Mouse (Mus musculus): ENCODE results near the gene Zfp36. TPM values are rescaled to one million over a fixed set of nuclear protein-coding genes. Genes with fewer than 3 reads are reported as not detected.
"Not testable (repeated sequence)": the region's sequence is repeated elsewhere in the genome, so short reads cannot be mapped to it uniquely, and the experiment has no call there.

The Zfp36 gene
- polyA plus RNA-seq, 1 experiment from 2014 or later = 4.5 TPM

- 97% methylated on average over 4 of the region's 4 CpGs for WGBS
- H3K4me3 ChIP-seq = no peak overlapping the region
- H3K27me3 ChIP-seq = no peaks in the 10 kb centered on the region
- no peak overlapping the region for H3K27ac ChIP-seq
- no peak overlapping the region for H3K4me2 ChIP-seq
- H3K36me3 ChIP-seq (ENCODE audit: poor library complexity, severe bottlenecking) = peaks cover 63% of the 10 kb centered on the region
- H3K9me3 ChIP-seq (replicated peaks) = no peaks in the 10 kb centered on the region
- peaks cover 22% of the 10 kb centered on the region for H3K4me1 ChIP-seq
- no peak overlapping the region for H3K9ac ChIP-seq
- no peak for ATAC-seq
These were observed 15.4 kb upstream of the Zfp36 start for GRCm38 (mm10) chr7:28395425-28395824.

DNA sequence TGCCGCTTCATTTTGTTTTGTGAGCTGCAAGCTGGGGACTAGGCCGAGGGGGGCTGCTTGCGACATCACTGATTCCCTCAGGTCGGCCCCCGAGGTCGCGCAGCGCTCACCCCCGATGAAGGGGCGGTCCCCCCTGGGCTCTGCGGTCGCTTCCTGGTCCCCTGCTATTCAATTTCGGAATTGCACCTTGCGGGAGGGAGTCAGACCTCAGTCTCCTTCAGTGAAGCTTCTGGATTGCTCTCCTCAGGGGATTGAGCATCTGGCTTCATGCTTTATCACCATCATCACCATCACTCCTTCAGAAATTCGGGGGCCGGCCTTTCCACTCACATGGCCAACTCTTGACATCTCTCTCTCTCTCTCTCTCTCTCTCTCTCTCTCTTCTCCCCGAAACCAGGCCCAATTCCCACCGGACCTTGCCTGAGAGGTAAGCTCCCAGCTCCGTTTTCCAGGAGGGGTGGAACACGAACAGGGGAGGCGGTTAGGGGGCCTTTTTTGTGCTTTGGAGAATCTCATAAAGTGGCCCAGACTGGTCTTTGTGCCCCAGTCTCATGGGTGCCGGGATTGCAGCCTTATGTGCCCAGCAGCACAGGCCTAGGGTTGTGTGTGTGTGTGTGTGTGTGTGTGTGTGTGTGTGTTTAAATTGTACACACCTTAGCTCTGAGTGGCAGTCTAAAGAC lies 13.4 kb upstream of the Zfp36 start:
- 6% methylated on average over 22 of the region's 22 CpGs for WGBS
- H3K27me3 ChIP-seq = no peaks in the 10 kb centered on the region

GRCm38 (mm10) chr7:28392429-28393271 lies 12.6 kb upstream of the Zfp36 start, which contains the start of the genes Med29 and Paf1:
TSS of gene Med29 (minus strand) at chr7:28392708.
TSS of gene Paf1 (plus strand) at chr7:28392951.
- Histone ChIP-seq H3K36me3 (ENCODE audit: poor library complexity, severe bottlenecking) (peaks cover 63% of the 10 kb centered on the region), H3K9ac (peak within 1 kb of the TSS; percentile 90), H3K27ac (peak within 1 kb of the TSS; percentile 75), H3K4me1 (peaks cover 22% of the 10 kb centered on the region), H3K4me3 (peak within 1 kb of the TSS; percentile 91), H3K4me2 (peak within 1 kb of the TSS; percentile 92), H3K9me3 (replicated peaks) (no peaks in the 10 kb centered on the region), H3K27me3 (no peaks in the 10 kb centered on the region)
- ATAC-seq = peak; percentile 99
- WGBS = under 1% methylated on average over 56 of the region's 58 CpGs

More for the DNA sequence above, 13.4 kb upstream of the Zfp36 start:
- peak overlapping the region; percentile 92 for H3K4me2 ChIP-seq
- peaks cover 22% of the 10 kb centered on the region for H3K4me1 ChIP-seq
- ATAC-seq = no peak
- peak overlapping the region; percentile 90 for H3K9ac ChIP-seq
- H3K27ac ChIP-seq = peak overlapping the region; percentile 75
- H3K9me3 ChIP-seq (replicated peaks) = no peaks in the 10 kb centered on the region
- H3K4me3 ChIP-seq = peak overlapping the region; percentile 91
- H3K36me3 ChIP-seq (ENCODE audit: poor library complexity, severe bottlenecking) = peaks cover 63% of the 10 kb centered on the region

GRCm38 (mm10) chr7:28390331-28390730 lies 10.3 kb upstream of the Zfp36 start:
- Histone ChIP-seq H3K27me3 (no peaks in the 10 kb centered on the region), H3K36me3 (ENCODE audit: poor library complexity, severe bottlenecking) (peaks cover 59% of the 10 kb centered on the region), H3K4me2 (no peak overlapping the region), H3K9me3 (replicated peaks) (no peaks in the 10 kb centered on the region), H3K27ac (no peak overlapping the region), H3K9ac (no peak overlapping the region), H3K4me1 (peaks cover 22% of the 10 kb centered on the region), H3K4me3 (no peak overlapping the region)
- no peak for ATAC-seq
- WGBS = 100% methylated on average over 3 of the region's 3 CpGs

GRCm38 (mm10) chr7:28387384-28387783 lies 7.3 kb upstream of the Zfp36 start:
- WGBS = 87% methylated on average over 7 of the region's 7 CpGs
- ATAC-seq = not testable (repeated sequence)
- peaks cover 19% of the 10 kb centered on the region for H3K4me1 ChIP-seq

GRCm38 (mm10) chr7:28386877-28387276 lies 6.8 kb upstream of the Zfp36 start:
- H3K9ac ChIP-seq; H3K4me3 ChIP-seq; H3K27ac ChIP-seq; ATAC-seq; H3K4me2 ChIP-seq; H3K27me3 ChIP-seq; H3K9me3 ChIP-seq (replicated peaks): not testable (repeated sequence)
- WGBS = 83% methylated on average over 6 of the region's 6 CpGs
- H3K36me3 ChIP-seq (ENCODE audit: poor library complexity, severe bottlenecking) = peaks cover 51% of the 10 kb centered on the region
- peaks cover 24% of the 10 kb centered on the region for H3K4me1 ChIP-seq

More at GRCm38 (mm10) chr7:28387384-28387783, 7.3 kb upstream of the Zfp36 start:
- H3K36me3 ChIP-seq (ENCODE audit: poor library complexity, severe bottlenecking) = peaks cover 51% of the 10 kb centered on the region
- H3K27me3 ChIP-seq; H3K4me2 ChIP-seq; H3K27ac ChIP-seq; H3K9ac ChIP-seq; H3K4me3 ChIP-seq; H3K9me3 ChIP-seq (replicated peaks): not testable (repeated sequence)

DNA sequence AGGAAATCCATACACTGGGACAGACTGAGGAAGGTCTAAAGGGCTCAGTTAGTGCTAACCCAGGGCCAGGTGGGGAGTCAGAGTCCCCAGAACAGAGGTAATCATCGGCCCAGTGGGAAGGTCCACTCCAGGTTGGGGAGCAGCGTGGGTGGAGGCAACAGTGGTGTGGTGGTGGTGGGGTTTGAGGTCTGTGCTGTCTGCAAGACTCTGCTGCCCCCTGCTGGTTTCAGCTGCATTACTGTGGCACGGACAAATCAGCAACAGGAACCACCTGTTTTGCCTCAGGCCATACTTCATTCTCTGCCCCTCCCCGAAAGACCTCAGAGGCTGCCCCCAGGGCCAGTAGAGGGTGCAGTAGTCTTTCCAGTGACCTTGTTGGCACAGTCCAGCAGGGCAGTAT lies 6.4 kb upstream of the Zfp36 start:
- no peak overlapping the region for H3K27ac ChIP-seq
- ATAC-seq = peak; percentile 81

GRCm38 (mm10) chr7:28386007-28386406 lies 6.0 kb upstream of the Zfp36 start:
- Histone ChIP-seq H3K9ac (no peak overlapping the region), H3K27me3 (0 out of 2 replicates have a peak, but pooled peaks cover under 1% of the 10 kb centered on the region), H3K4me3 (no peak overlapping the region), H3K9me3 (replicated peaks) (no peaks in the 10 kb centered on the region), H3K36me3 (ENCODE audit: poor library complexity, severe bottlenecking) (peaks cover 51% of the 10 kb centered on the region), H3K4me2 (no peak overlapping the region), H3K27ac (no peak overlapping the region), H3K4me1 (peaks cover 24% of the 10 kb centered on the region)
- 86% methylated on average over 7 of the region's 7 CpGs for WGBS
- ATAC-seq = no peak

More for the DNA sequence above, 6.4 kb upstream of the Zfp36 start:
- no peaks in the 10 kb centered on the region for H3K27me3 ChIP-seq
- H3K36me3 ChIP-seq (ENCODE audit: poor library complexity, severe bottlenecking) = peaks cover 51% of the 10 kb centered on the region
- H3K4me1 ChIP-seq = peaks cover 24% of the 10 kb centered on the region
- no peak overlapping the region for H3K9ac ChIP-seq
- H3K9me3 ChIP-seq (replicated peaks) = no peaks in the 10 kb centered on the region
- no peak overlapping the region for H3K4me2 ChIP-seq
- WGBS = 22% methylated on average over 4 of the region's 4 CpGs
- no peak overlapping the region for H3K4me3 ChIP-seq

DNA sequence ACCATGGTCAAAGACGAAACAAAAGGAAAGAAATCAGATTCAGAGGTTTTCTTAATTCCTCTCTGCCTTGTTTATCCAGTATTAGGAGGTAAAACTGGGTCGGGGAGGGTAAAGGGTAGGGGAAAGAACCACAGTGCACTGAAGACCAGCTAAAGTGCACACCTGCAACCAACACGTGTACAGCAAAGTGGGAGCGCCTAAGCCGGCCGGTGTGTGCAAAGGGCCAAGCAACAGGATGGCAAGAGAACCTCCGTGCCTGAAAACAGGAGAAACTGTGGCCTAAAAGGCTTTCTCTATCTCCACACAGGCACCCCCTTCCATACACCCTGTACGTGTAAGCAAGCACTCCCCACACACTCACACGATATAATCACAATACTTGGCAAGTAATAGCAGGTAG lies 5.1 kb upstream of the Zfp36 start:
- Histone ChIP-seq H3K4me2 (no peak overlapping the region), H3K9ac (no peak overlapping the region), H3K27me3 (0 out of 2 replicates have a peak, but pooled peaks cover 2% of the 10 kb centered on the region), H3K27ac (no peak overlapping the region), H3K4me1 (peaks cover 25% of the 10 kb centered on the region), H3K36me3 (ENCODE audit: poor library complexity, severe bottlenecking) (peaks cover 44% of the 10 kb centered on the region), H3K9me3 (replicated peaks) (no peaks in the 10 kb centered on the region), H3K4me3 (no peak overlapping the region)
- no peak for ATAC-seq
- WGBS = 95% methylated on average over 9 of the region's 9 CpGs

GRCm38 (mm10) chr7:28384162-28384561 lies 4.1 kb upstream of the Zfp36 start:
- no peak overlapping the region for H3K9ac ChIP-seq
- WGBS = 83% methylated on average over 6 of the region's 6 CpGs
- no peak overlapping the region for H3K4me3 ChIP-seq
- H3K4me1 ChIP-seq = peaks cover 30% of the 10 kb centered on the region
- no peak overlapping the region for H3K27ac ChIP-seq
- ATAC-seq = no peak
- no peak overlapping the region for H3K4me2 ChIP-seq
- peaks cover 34% of the 10 kb centered on the region for H3K36me3 ChIP-seq (ENCODE audit: poor library complexity, severe bottlenecking)
- 0 out of 2 replicates have a peak, but pooled peaks cover 2% of the 10 kb centered on the region for H3K27me3 ChIP-seq
- H3K9me3 ChIP-seq (replicated peaks) = no peaks in the 10 kb centered on the region

GRCm38 (mm10) chr7:28383606-28384005 lies 3.6 kb upstream of the Zfp36 start:
- WGBS = 81% methylated on average over 4 of the region's 4 CpGs
- Histone ChIP-seq H3K4me3 (no peak overlapping the region), H3K36me3 (ENCODE audit: poor library complexity, severe bottlenecking) (peaks cover 28% of the 10 kb centered on the region), H3K4me1 (peaks cover 34% of the 10 kb centered on the region), H3K9ac (no peak overlapping the region), H3K9me3 (replicated peaks) (no peaks in the 10 kb centered on the region), H3K27ac (no peak overlapping the region), H3K4me2 (no peak overlapping the region), H3K27me3 (0 out of 2 replicates have a peak, but pooled peaks cover 2% of the 10 kb centered on the region)
- no peak for ATAC-seq

DNA sequence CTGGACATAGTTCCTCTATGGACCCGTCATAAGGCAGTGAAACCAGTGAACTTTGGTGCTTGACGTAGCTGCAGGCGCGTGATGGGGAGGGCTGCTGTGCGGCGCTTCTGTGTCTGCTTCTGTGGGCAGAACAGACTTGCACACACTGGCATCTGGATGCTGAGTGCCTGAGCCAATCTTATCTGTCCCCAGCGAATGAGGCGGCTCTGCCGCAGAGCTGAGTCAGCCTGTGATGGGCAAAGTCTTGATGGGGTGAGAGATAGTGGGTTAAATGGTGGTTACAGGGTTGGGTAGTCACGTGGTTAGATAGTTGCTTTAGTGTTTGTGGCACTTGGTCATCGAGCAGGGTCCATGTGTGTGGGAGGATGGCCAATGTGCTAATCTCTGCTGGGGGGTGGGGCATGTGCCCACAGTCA lies 2.9 kb upstream of the Zfp36 start:
- H3K9me3 ChIP-seq (replicated peaks) = no peaks in the 10 kb centered on the region
- H3K4me1 ChIP-seq = peaks cover 40% of the 10 kb centered on the region
- no peak overlapping the region for H3K27ac ChIP-seq
- H3K36me3 ChIP-seq (ENCODE audit: poor library complexity, severe bottlenecking) = peaks cover 22% of the 10 kb centered on the region
- H3K27me3 ChIP-seq = 0 out of 2 replicates have a peak, but pooled peaks cover 2% of the 10 kb centered on the region
- H3K4me3 ChIP-seq = no peak overlapping the region
- 78% methylated on average over 11 of the region's 11 CpGs for WGBS
- H3K9ac ChIP-seq = no peak overlapping the region
- H3K4me2 ChIP-seq = no peak overlapping the region
- no peak for ATAC-seq
